Mouse (Mus musculus) CH12.LX (cell line): Measurements from ENCODE around the gene Ggnbp2. TPM values are rescaled to one million over a fixed set of nuclear protein-coding genes. Genes with fewer than 3 reads are reported as not detected.

ENCODE experiments used
- DNase-seq: peaks from one replicate; pipeline ENCODE4 v3.0.0-alpha.2; 2013; ENCODE audit errors: extremely low read depth
- H3K27ac ChIP-seq: 2 replicates; pipeline ENCODE4 v1.5.1; 2012; ENCODE audit warnings: low read depth, mild to moderate bottlenecking, control low read depth, moderate library complexity; ENCODE audit not compliant: insufficient read depth
- H3K27me3 ChIP-seq: replicated peaks from 2 replicates; pipeline ENCODE3; 2012; ENCODE audit warnings: inconsistent platforms
- H3K36me3 ChIP-seq, 2 experiments: replicated peaks in 1 of 2; 2 replicates each; pipeline versions ENCODE3 to v1.6.1; 2012; ENCODE audit warnings: inconsistent platforms in 1 of 2, low read length in 1 of 2, mild to moderate bottlenecking in 1 of 2, mixed read lengths in 1 of 2, moderate library complexity in 1 of 2; ENCODE audit not compliant: control insufficient read depth in 1 of 2, insufficient read depth in 1 of 2
- H3K4me1 ChIP-seq, 2 experiments: 2 replicates each; pipeline ENCODE4 v1.6.1; 2012; ENCODE audit warnings: inconsistent platforms in 1 of 2, moderate library complexity in 1 of 2; ENCODE audit not compliant: insufficient read depth in 2 of 2, control insufficient read depth in 1 of 2
- H3K4me2 ChIP-seq: 2 replicates; pipeline ENCODE4 v1.6.1; 2012; ENCODE audit warnings: low read depth, mild to moderate bottlenecking, control low read depth; ENCODE audit not compliant: poor library complexity, insufficient read depth, severe bottlenecking
- H3K4me3 ChIP-seq, 3 experiments: fragments of 150-350 bp in 1 of 3; sonication (generic) in 1 of 3; replicated peaks in 1 of 3; 2 replicates each; pipeline versions ENCODE3 to v1.5.1; 2011 to 2012; ENCODE audit warnings: low read depth in 2 of 3, low read length in 2 of 3, mild to moderate bottlenecking in 2 of 3, moderate library complexity in 2 of 3, control low read depth in 1 of 3, improper control_type of control experiment in 1 of 3, inconsistent platforms in 1 of 3, mixed read lengths in 1 of 3; ENCODE audit not compliant: poor library complexity in 1 of 3
- H3K79me2 ChIP-seq: replicated peaks from 2 replicates; pipeline ENCODE4 v1.6.1; 2012; ENCODE audit warnings: mild to moderate bottlenecking, moderate library complexity; ENCODE audit not compliant: control insufficient read depth, poor library complexity, insufficient read depth, severe bottlenecking; ENCODE audit errors: extremely low read depth
- H3K9ac ChIP-seq: 2 replicates; pipeline ENCODE4 v1.6.1; 2012; ENCODE audit warnings: low read depth, mild to moderate bottlenecking, control low read depth, moderate library complexity; ENCODE audit not compliant: insufficient read depth
- H3K9me3 ChIP-seq: replicated peaks from 2 replicates; pipeline ENCODE3; 2012; ENCODE audit warnings: low read length, inconsistent platforms, mixed read lengths
- CHD1 ChIP-seq: IDR thresholded peaks from 2 replicates; pipeline ENCODE4 v1.6.1; 2012; ENCODE audit warnings: low read depth, low read length, improper control_type of control experiment, inconsistent platforms
- CHD2 ChIP-seq: IDR thresholded peaks from 2 replicates; pipeline ENCODE4 v1.6.1; 2011; ENCODE audit warnings: low read length, improper control_type of control experiment
- CTCF ChIP-seq, 2 experiments: IDR thresholded peaks in 1 of 2; conservative IDR thresholded peaks in 1 of 2; 2 replicates each; pipeline ENCODE4 v1.5.1; 2011 to 2012; ENCODE audit warnings: low read depth in 2 of 2, low read length in 2 of 2, improper control_type of control experiment in 1 of 2, inconsistent platforms in 1 of 2, mild to moderate bottlenecking in 1 of 2, moderate library complexity in 1 of 2
- E2F4 ChIP-seq: IDR thresholded peaks from 2 replicates; pipeline ENCODE4 v1.6.1; 2011; ENCODE audit warnings: low read depth, low read length, improper control_type of control experiment; ENCODE audit not compliant: insufficient replicate concordance
- ELF1 ChIP-seq: IDR thresholded peaks from 2 replicates; pipeline ENCODE4 v1.6.1; 2014; ENCODE audit warnings: low read depth, mild to moderate bottlenecking, inconsistent platforms, low read length, improper control_type of control experiment
- GABPA ChIP-seq: IDR thresholded peaks from 2 replicates; pipeline ENCODE4 v1.6.1; 2012; ENCODE audit warnings: low read depth, low read length, improper control_type of control experiment, inconsistent platforms; ENCODE audit not compliant: insufficient replicate concordance
- HCFC1 ChIP-seq: IDR thresholded peaks from 2 replicates; pipeline ENCODE4 v1.6.1; 2012; ENCODE audit warnings: low read depth, mild to moderate bottlenecking, inconsistent platforms, low read length, improper control_type of control experiment
- IRF4 ChIP-seq: IDR thresholded peaks from 2 replicates; pipeline ENCODE4 v1.6.1; 2014; ENCODE audit warnings: low read depth, mild to moderate bottlenecking, inconsistent platforms, low read length, improper control_type of control experiment
- JUN ChIP-seq: IDR thresholded peaks from 2 replicates; pipeline ENCODE4 v1.6.1; 2011; ENCODE audit warnings: low read depth, mild to moderate bottlenecking, low read length, improper control_type of control experiment, moderate library complexity; ENCODE audit not compliant: insufficient read depth
- JUND ChIP-seq: conservative IDR thresholded peaks from 2 replicates; pipeline ENCODE4 v1.6.1; 2011; ENCODE audit warnings: low read depth, low read length, improper control_type of control experiment
- KAT2A ChIP-seq: IDR thresholded peaks from 2 replicates; pipeline ENCODE4 v1.6.1; 2012; ENCODE audit warnings: low read length, improper control_type of control experiment, inconsistent platforms; ENCODE audit not compliant: insufficient replicate concordance
- MAFK ChIP-seq: IDR thresholded peaks from 2 replicates; pipeline ENCODE4 v1.6.1; 2011; ENCODE audit warnings: low read length, improper control_type of control experiment; ENCODE audit not compliant: insufficient replicate concordance
- MAX ChIP-seq: IDR thresholded peaks from 2 replicates; pipeline ENCODE4 v1.6.1; 2011; ENCODE audit warnings: low read length, improper control_type of control experiment
- MAZ ChIP-seq: IDR thresholded peaks from 2 replicates; pipeline ENCODE4 v1.6.1; 2012; ENCODE audit warnings: low read depth, mild to moderate bottlenecking, inconsistent platforms, low read length, improper control_type of control experiment, moderate library complexity
- MYC ChIP-seq: IDR thresholded peaks from 2 replicates; pipeline ENCODE4 v1.6.1; 2011; ENCODE audit warnings: low read depth, mild to moderate bottlenecking, improper control_type of control experiment, low read length
- NRF1 ChIP-seq: IDR thresholded peaks from 2 replicates; pipeline ENCODE4 v1.6.1; 2014; ENCODE audit warnings: low read depth, mild to moderate bottlenecking, inconsistent platforms, low read length, improper control_type of control experiment, moderate library complexity
- PAX5 ChIP-seq: IDR thresholded peaks from 2 replicates; pipeline ENCODE4 v1.6.1; 2012; ENCODE audit warnings: low read length, inconsistent platforms, mixed read lengths
- POLR2A ChIP-seq: IDR thresholded peaks from 2 replicates; pipeline ENCODE4 v1.6.1; 2011; ENCODE audit warnings: low read depth, mild to moderate bottlenecking, improper control_type of control experiment, low read length
- RAD21 ChIP-seq: IDR thresholded peaks from 2 replicates; pipeline ENCODE4 v1.6.1; 2011; ENCODE audit warnings: low read depth, mild to moderate bottlenecking, low read length, improper control_type of control experiment, moderate library complexity
- RCOR1 ChIP-seq: conservative IDR thresholded peaks from 2 replicates; pipeline ENCODE4 v1.6.1; 2012; ENCODE audit warnings: low read depth, mild to moderate bottlenecking, inconsistent platforms, low read length, improper control_type of control experiment
- SIN3A ChIP-seq: IDR thresholded peaks from 2 replicates; pipeline ENCODE4 v1.6.1; 2012; ENCODE audit warnings: low read length, improper control_type of control experiment, inconsistent platforms
- SMC3 ChIP-seq: IDR thresholded peaks from 2 replicates; pipeline ENCODE4 v1.6.1; 2011; ENCODE audit warnings: low read depth, low read length, improper control_type of control experiment
- TBP ChIP-seq: conservative IDR thresholded peaks from 2 replicates; pipeline ENCODE4 v1.6.1; 2011; ENCODE audit warnings: low read depth, low read length, improper control_type of control experiment
- TCF12 ChIP-seq: IDR thresholded peaks from 2 replicates; pipeline ENCODE4 v1.6.1; 2014; ENCODE audit warnings: low read depth, mild to moderate bottlenecking, inconsistent platforms, low read length, improper control_type of control experiment
- UBTF ChIP-seq: IDR thresholded peaks from 2 replicates; pipeline ENCODE4 v1.6.1; 2012; ENCODE audit warnings: low read depth, mild to moderate bottlenecking, inconsistent platforms, low read length, improper control_type of control experiment, moderate library complexity
- USF1 ChIP-seq: IDR thresholded peaks from 2 replicates; pipeline ENCODE4 v1.6.1; 2014; ENCODE audit warnings: low read depth, mild to moderate bottlenecking, inconsistent platforms, low read length, improper control_type of control experiment
- ZC3H11A ChIP-seq: IDR thresholded peaks from 2 replicates; pipeline ENCODE4 v1.6.1; 2012; ENCODE audit warnings: low read depth, mild to moderate bottlenecking, inconsistent platforms, low read length, improper control_type of control experiment
- ZNF384 ChIP-seq: IDR thresholded peaks from 2 replicates; pipeline ENCODE4 v1.6.1; 2012; ENCODE audit warnings: low read depth, low read length, improper control_type of control experiment, inconsistent platforms
- dilution Hi-C: fragments of 300-500 bp; cut with MboI; formaldehyde crosslinking; loops from 2 replicates; pipeline ENCODE4 v1.14.3; 2020; ENCODE audit warnings: low sequenced_read_pairs; ENCODE audit not compliant: extremely low pct_unique_long_range_greater_than_20kb, extremely low pct_ligation_motif_present
- in situ Hi-C: fragments of 300-500 bp; cut with MboI; formaldehyde crosslinking; loops from 3 replicates; pipeline ENCODE4 v1.14.3; 2019; ENCODE audit warnings: low sequenced_read_pairs, low pct_ligation_motif_present, low pct_unique_long_range_greater_than_20kb, mixed read lengths
- polyA plus RNA-seq: library from polyadenylated mRNA; unstranded; fragments of >175 nt; gene quantifications from 2 replicates; pipeline ENCODE4 v1.2.1, GENCODE M21; 2012; ENCODE audit warnings: low read depth; ENCODE audit not compliant: insufficient read length
- total RNA-seq, 2 experiments: library from RNA; depleted of rRNA; stranded (reverse); fragments of 300-350 nt in 1 of 2; fragments of >200 nt in 1 of 2; gene quantifications; 2 replicates each; pipeline ENCODE4 v1.2.3; 2012 to 2014

The Ggnbp2 gene
- total and polyA plus RNA-seq, 3 experiments: 70.9 to 125 (median 86.5) TPM

DNA sequence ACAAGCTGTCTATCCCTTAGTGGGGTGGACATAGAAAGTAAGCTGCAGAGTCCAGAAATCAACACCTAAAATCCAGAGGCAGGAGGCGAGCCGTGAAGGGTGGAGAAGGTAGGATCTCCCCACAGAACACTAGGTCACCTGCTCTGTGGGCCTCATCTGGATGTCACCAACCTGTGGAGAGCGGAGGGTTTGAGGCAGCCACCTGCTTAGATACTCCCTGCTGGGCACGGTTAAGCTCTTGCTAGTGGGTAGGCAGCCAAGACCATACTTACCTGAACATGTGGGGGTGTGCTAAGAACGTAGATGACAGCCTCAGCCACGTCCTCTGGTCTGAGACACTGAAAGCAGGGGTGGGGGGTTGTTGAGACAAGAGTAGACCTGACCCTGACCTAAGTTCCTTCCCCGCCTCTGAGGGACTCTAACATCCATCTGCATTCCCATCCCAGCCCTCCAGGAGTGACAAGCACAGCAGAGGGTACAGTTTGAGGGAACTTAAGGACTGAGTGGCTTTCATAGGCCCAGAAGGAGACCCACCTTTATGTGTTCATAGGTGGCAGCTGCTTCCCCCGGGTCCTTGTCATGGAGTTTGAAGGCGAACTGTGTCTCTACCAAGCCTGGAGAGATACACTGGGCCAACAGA lies 49.4 kb downstream of the Ggnbp2 start:
- Histone ChIP-seq H3K4me3 (no peak overlapping the region), H3K27ac (no peak overlapping the region), H3K4me2 (no peak overlapping the region)
- in situ Hi-C loops (loop anchor here (25.0 kb wide), 1 partner anchor 659 kb away; the partner anchor contains the start of gene Gm11437), dilution Hi-C loops (no loop called here)
- TF ChIP-seq ZNF384 (no peak), MAX (no peak), TBP (no peak), USF1 (no peak), MYC (no peak), RCOR1 (no peak), ZC3H11A (no peak), CTCF (conservative IDR thresholded peaks at IDR 0.05 in 1 of 2, IDR thresholded peaks at IDR 0.05 in 1 of 2; ENCODE audit: low read depth in 2 of 2, low read length in 2 of 2) (no peak), IRF4 (no peak), CHD1 (no peak), JUND (no peak), NRF1 (no peak), MAFK (no peak)
- TF ChIP-seq, all 38 proteins: peak for 0
- no peak for DNase-seq
- Histone ChIP-seq H3K79me2 (no peaks in the 10 kb centered on the region; the same call in 1 of the 2 replicates), H3K36me3 (peaks cover 7 to 66% of the 10 kb centered on the region in 2 experiments), H3K9me3 (peaks cover 2% of the 10 kb centered on the region), H3K4me1 (peaks cover 4 to 44% of the 10 kb centered on the region in 2 experiments; a peak in 2 of 4 replicates), H3K9ac (no peak overlapping the region), H3K27me3 (no peaks in the 10 kb centered on the region)

DNA sequence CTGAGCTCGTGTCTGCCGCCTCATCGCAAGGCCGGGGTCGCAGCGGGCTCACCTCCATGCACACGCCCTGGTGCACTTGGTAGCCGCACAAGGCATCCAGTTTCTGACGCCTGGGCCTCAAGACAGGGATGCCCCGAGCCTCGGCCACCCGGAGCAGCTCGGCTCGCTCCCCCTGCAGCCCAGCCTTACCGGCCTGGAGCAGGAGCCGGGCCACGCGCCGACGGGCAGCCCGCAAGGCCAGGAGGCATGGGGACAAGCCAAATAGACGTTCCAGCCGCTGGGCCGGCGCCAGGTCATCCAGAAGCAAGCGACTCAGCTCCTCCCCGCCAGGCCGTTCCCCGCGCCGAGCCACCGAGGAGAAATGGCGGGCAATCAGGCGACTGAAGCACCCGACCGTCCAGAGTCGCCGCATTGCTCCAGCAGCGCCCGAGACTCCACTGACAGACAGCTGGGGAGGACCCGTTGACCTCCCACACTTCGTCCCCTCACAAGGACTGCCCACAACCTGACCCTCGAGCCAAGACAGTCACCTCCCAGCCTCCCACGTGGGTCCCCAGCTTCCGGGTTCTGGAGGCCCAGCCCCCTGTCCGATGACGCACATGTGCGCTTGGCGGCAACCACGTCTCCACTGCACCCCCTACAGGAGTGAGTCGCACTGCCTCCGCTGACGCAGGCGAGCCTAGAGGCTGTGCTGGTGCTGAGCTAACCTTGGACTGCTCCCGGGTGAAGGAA lies 51.5 kb downstream of the Ggnbp2 start, which contains the start of gene Mrm1:
Gene Mrm1 (minus strand): TSS at position 555 of the 732 bp plus-strand sequence.
- H3K9ac ChIP-seq: peak within 1 kb of the TSS; percentile 81
- H3K4me3 ChIP-seq: peak within 1 kb of the TSS; percentile 60 to 97 (median 87)
- H3K4me2 ChIP-seq: peak within 1 kb of the TSS; percentile 91
- H3K27ac ChIP-seq: peak within 1 kb of the TSS; percentile 84
- H3K36me3 ChIP-seq: peaks cover 9 to 60% of the 10 kb centered on the region in 2 experiments
- dilution Hi-C loops (no loop called here), in situ Hi-C loops (loop anchor here (10.0 to 25.0 kb wide), 3 partner anchors 304 to 657 kb away; partner anchors contain the start of genes Aatf and Gm11437)
- peaks cover 4 to 46% of the 10 kb centered on the region in 2 experiments; a peak in 2 of 4 replicates for H3K4me1 ChIP-seq
- H3K9me3 ChIP-seq: peaks cover 2% of the 10 kb centered on the region
- H3K79me2 ChIP-seq: no peaks in the 10 kb centered on the region; the same call in 1 of the 2 replicates
- no peaks in the 10 kb centered on the region for H3K27me3 ChIP-seq
- peak; percentile 98 for DNase-seq
- TF ChIP-seq GABPA: no peak
- peak; percentile 78 for TF ChIP-seq IRF4
- peak; percentile 72 for TF ChIP-seq HCFC1
- TF ChIP-seq SMC3: 0 out of 2 replicates have a peak, but pooled peaks have one; percentile 20
- no peak for TF ChIP-seq RCOR1
- TF ChIP-seq MAZ: peak; percentile 75; the same call in 1 of the 2 replicates
- peak; percentile 100 for TF ChIP-seq ELF1
- TF ChIP-seq KAT2A: no peak
- no peak for TF ChIP-seq ZC3H11A
- TF ChIP-seq MAX: peak; percentile 100
- TF ChIP-seq PAX5: no peak
- TF ChIP-seq ZNF384: no peak
- TF ChIP-seq JUN: peak; percentile 24; the same call in 1 of the 2 replicates
- TF ChIP-seq MAFK: no peak
- TF ChIP-seq TCF12: peak; percentile 85
- TF ChIP-seq RAD21: no peak; the same call in 1 of the 2 replicates
- TF ChIP-seq POLR2A: peak; percentile 77
- TF ChIP-seq MYC: peak; percentile 100
- TF ChIP-seq CHD2: peak; percentile 68; the same call in 1 of the 2 replicates
- TF ChIP-seq SIN3A: peak; percentile 98
- TF ChIP-seq E2F4: peak; percentile 90; the same call in 1 of the 2 replicates
- peak; percentile 50; the same call in 1 of the 2 replicates for TF ChIP-seq TBP
- TF ChIP-seq UBTF: no peak; the same call in 1 of the 2 replicates
